Mouse (Mus musculus) cerebellum, postnatal 25 days (tissue): ENCODE results near the gene Med29.

Source experiments
- DNase-seq, 2 experiments: peaks; one replicate each; pipeline ENCODE4 v3.0.0; 2021; ENCODE audit warnings: mixed read lengths in 2 of 2

The Med29 gene

DNA sequence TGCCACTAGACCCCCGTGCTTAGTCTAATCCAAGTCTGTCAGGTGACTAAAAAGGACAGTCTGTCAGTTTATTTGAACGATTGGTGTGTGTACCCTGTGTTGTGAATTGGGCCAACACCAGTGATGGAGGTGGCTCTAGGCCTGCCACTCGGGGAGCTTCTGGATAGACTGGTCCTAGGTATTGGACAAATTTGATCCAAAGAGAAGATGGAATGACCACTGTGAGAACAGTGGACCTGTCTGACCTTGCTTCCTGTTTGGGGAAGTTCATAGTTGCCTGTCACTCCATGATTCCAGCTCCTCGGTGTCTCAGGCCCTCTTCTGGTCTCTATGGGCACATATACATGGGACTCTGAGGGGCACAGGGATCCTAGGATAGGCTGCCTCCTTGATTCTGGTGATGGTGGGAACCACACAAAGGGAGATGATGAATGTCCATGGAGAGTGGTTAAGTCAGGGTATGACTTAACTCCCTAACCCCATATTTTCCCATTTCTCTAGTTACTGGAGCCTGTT is 40.8 kb downstream of the Med29 start:
- DNase-seq, result no peak

DNA sequence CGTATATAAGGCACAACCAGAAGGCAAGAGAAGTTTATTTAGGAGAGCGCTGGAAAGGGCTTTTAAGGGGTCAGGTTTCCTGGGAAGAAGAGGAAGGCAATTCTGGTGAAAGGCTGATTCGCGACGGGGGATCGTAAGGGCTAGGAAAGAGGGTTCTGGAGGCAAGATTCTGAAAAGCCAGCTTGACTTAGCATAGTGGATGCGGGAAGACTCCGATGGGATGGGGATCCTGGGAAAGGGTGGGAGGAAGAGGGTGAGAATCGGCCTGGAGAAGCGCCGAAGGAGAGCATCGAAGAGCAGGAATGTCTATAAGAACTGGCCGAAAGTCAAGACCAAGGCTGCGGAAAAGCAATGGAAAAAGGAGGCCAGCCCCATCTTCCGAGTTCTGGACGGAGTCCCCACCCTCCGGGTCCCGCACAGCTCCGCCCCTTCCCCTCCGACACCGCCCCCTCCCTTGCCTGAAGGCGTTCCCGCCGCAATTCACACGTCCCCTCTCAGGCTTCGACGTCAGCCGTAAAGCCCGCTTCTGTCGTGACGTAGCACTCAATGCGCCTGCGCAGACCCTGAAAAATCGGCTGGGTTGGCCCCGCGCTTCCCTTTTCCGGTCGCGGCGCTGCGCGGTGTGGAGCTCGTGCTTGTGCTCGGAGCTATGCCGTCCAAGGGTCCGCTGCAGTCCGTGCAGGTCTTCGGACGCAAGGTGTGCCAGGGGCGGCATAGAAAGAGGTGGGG is 42.2 kb downstream of the Med29 start, which contains the start of gene Rps16:
Gene Rps16, plus strand, starts transcription at position 498 of the 729 bp plus-strand sequence.
- peak; percentile 99 for DNase-seq

DNA sequence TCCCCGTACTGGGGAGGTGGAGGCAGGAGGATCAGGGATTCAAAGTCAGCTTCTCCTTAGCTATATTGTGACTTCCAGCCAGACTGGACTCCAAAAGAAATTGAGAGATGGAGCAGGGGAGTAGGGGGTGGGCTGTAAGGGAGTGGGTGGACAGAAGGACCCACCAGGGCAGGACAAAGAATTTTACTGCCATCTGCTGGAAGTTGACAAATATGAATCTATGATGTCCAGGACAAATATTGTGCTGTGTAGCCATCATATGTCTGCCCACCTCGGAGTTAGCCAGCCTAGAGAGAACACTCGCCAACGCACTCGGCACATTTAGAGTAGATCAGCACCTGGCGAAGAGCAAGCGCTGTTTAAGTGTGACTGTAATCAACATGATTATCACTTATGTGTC is 43.9 kb downstream of the Med29 start:
- no peak for DNase-seq

DNA sequence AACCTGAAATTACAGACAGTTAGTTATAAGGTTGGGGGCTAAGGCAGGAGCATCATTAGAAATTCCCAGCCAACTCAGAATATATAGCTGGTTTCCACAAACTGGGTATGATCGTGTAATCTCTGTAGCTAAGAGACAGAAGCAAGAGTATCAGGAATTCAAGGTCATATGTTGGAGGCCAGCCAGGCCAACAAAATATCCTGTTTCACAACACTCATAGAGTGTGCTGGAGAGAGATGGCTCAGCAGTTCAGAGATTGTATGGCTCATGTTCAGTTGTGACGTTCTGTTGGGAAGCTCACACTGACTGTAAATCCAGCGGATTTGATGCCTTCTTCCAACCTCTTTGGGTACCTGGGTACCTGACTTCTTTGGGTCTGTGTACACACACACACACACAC is 44.8 kb downstream of the Med29 start:
- DNase-seq, result no peak

DNA sequence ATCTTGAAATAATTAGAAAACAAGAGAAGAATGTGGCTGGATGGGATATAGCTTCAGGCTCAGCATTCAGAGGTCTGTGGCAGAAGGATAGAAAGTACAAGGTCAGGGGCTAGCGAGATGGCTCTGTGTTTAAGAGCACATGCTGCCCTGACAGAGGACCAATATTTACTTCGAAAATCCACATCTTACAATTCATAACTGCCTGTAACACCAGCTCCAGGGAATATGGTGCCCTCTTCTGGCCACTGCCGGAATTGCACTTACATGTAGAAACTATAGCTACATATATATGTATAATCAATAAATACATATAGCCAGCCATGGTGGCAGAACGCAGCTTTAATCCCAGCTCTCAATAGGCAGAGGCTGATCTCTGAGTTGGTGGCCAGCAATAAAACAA is 47.9 kb downstream of the Med29 start:
- DNase-seq, result peak; percentile 72 to 83

DNA sequence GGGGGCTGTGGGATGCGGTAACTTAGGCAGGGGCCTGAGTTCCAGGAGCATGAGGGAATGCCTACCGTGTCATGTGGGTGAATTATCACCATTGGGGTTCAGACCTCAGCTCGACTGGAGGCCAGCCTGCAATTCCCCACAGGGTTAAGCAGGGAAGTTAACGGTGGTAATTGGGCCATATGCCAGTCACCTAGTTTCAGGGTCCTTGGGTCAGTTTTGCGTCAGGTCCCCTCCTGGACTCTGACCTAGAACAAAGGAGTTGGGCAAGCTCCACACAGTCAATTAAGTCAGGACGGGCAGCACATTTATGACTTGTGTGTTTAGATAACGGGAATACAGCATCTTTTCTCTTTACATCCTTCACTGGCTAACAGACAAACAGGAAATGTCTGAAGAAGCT is 51.1 kb downstream of the Med29 start:
- no peak for DNase-seq

DNA sequence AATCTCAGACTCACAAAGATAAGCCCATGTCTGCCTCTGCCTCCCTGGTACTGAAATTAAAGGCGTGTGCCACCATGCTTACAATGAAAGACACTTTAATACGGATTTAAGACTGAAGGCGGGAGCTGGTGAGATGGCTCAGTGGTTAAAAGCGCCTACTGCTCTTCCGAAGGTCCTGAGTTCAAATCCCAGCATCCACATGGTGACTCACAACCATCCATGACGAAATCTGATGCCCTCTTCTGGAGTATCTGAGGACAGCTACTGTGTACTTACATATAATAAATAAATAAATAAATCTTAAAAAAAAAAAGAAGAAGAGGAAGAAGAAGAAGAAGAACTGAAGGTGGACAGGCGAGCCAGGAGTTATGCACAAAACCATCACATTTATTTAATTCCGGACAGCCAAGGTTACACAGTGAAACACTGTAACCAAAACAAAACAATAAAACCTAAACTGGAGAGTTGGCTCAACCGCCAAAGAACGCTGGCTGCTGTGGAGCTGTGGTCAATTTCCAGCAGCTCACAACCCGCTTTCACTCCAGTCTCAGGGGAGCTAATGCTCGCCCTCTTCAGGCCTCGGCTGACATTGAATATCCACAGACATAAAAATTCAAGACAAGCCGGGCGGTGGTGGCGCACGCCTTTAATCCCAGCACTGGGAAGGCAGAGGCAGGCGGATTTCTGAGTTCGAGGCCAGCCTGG is 53.1 kb downstream of the Med29 start:
- peak; percentile 37 to 54 for DNase-seq

DNA sequence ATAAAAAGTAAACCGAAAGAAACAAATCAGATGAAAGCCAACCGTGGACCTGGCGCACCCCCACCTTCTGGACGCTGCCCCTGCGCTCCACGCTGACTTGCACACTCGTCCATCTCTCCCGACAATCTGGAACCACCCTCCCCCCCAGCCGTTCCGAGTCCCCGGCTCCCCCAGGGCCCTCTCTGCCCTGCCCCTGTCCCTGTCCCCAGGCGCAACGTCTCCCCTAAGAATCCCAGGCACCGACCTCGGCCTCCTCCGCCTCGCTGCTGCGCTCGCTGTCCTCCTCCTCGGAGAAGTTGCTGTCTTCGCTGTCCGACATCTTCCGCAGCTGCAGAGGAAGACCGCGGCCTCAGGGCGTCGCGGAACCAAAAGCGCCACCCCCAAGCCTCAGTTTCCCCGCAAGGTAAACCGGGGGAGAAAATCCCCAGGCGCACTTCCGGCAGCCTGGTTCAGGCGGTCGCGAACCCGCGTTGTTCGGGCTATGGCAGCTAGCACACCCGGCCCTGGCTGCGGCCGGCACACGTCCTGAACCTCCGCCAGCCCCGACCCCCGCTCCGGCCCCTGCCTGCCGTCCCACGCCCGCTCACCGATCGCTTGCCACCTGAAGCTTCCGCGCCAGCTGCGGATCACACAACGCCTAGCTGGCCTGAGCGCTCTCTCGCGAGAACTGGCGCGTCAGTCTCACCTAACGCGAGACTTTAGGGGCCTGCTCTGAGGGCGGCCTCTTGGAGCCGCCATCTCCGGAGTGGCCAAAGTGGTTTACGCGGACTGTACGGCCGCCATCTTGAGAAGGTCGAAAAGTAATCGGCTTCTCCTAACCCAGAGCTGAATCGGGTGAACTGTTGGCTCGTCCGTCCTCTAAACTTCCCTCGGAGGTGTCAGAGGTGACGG is 54.2 kb downstream of the Med29 start, which contains the start of gene Supt5:
Gene Supt5, minus strand, starts transcription at position 639 of the 891 bp plus-strand sequence.
- peak; percentile 96 to 98 for DNase-seq
